Comparison of ENCODE assay signal across 8 mouse cellular contexts in the genomic region with DNA sequence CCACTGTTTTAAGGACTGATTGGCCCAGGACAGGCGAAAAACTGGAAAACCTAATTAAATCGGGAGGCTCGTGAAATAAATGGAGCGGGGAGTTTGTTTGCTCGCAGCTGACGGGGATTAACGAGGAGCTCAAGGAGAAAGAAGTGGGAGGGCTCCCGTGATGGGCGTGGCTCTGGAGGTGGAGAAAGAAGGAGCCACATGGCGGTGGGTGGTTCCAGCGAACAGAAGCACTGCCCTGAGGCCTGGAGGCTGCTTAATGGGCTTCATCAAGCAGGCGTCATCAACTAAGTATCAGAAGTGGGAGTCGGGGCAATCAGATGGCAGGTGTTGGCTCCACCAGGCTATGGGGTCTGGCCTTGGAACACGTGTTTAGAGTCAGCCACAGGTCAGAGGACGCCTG.
DNase-seq lines count a peak whose midpoint lies in the region; ATAC-seq and TF ChIP-seq lines count a peak whose summit lies in the region.

No protein-coding gene starts in this region.

- H3K36me3 ChIP-seq in heart, postnatal 0 days (replicated peaks; ENCODE audit: control insufficient read depth, insufficient read depth, low read length) = no peaks in the 10 kb centered on the region

- H3K9me3 ChIP-seq in heart, postnatal 0 days (replicated peaks; ENCODE audit: control insufficient read depth, low read length) = no peaks in the 10 kb centered on the region

- peaks cover 50% of the 10 kb centered on the region for H3K27me3 ChIP-seq in heart, postnatal 0 days (ENCODE audit: control insufficient read depth, insufficient read depth, low read length)

- WGBS in heart, postnatal 0 days = 3% methylated on average over 15 of the region's 15 CpGs

- no peak overlapping the region for H3K9ac ChIP-seq in heart, postnatal 0 days (replicated peaks; ENCODE audit: low read depth, low read length)

- H3K27ac ChIP-seq in embryonic fibroblast, embryonic 13.5 days (ENCODE audit: insufficient read depth, low read length) = no peak overlapping the region
- H3K27ac ChIP-seq in heart, postnatal 0 days (ENCODE audit: low read depth) = no peak overlapping the region

- TF ChIP-seq POLR2A in embryonic fibroblast, embryonic 13.5 days (IDR thresholded peaks at IDR 0.05; ENCODE audit: low read depth, low read length) = no peak

- peak overlapping the region; percentile 16 for H3K4me3 ChIP-seq in embryonic fibroblast, embryonic 13.5 days (ENCODE audit: insufficient read depth, low read length)
- peak overlapping the region; percentile 36 for H3K4me3 ChIP-seq in heart, postnatal 0 days (ENCODE audit: low read depth, low read length)

- TF ChIP-seq EP300 in heart, postnatal 0 days (IDR thresholded peaks at IDR 0.05; ENCODE audit: low read depth) = no peak

- H3K4me2 ChIP-seq in heart, postnatal 0 days (ENCODE audit: low read depth, low read length) = peak overlapping the region; percentile 58

- DNase-seq in layer of hippocampus, adult 11-12 months (ENCODE audit: low spot score) = peak; percentile 57
- no peak for DNase-seq in layer of hippocampus, adult 9-10 months (ENCODE audit: low spot score)
- peak; percentile 53 for DNase-seq in heart, postnatal 0 days (ENCODE audit: low spot score)
- DNase-seq in kidney, postnatal 25 days = peak; percentile 66 to 69
- DNase-seq in lung, postnatal 14 days = peak; percentile 38
- peak; percentile 78 to 79 for DNase-seq in right cerebral cortex, postnatal 10 days (ENCODE audit: low spot score in 2 of 2)

- no peaks in the 10 kb centered on the region; the same call in 1 of the 2 replicates for H3K4me1 ChIP-seq in embryonic fibroblast, embryonic 13.5 days (ENCODE audit: control insufficient read depth, insufficient read depth, low read length)
- peaks cover 11% of the 10 kb centered on the region; the same call in 1 of the 2 replicates for H3K4me1 ChIP-seq in heart, postnatal 0 days (ENCODE audit: control insufficient read depth, insufficient read depth)

- no peak for TF ChIP-seq CTCF in embryonic fibroblast, embryonic 13.5 days (IDR thresholded peaks at IDR 0.05; ENCODE audit: borderline replicate concordance, insufficient read depth, low read length)
- TF ChIP-seq CTCF in heart, postnatal 0 days (IDR thresholded peaks at IDR 0.05; ENCODE audit: low read depth) = no peak

- ATAC-seq in heart, postnatal 0 days (ENCODE audit: insufficient read depth, low read depth) = no peak
- ATAC-seq in megakaryocyte-erythroid progenitor cell, adult 5-6 weeks (replicated peaks; ENCODE audit: low FRiP score, low TSS enrichment, poor library complexity, severe bottlenecking) = no peak
